Mouse (Mus musculus): ENCODE measurements around the gene 2010111I01Rik.

- TF ChIP-seq ZKSCAN1 (IDR thresholded peaks at IDR 0.05; ENCODE audit: low read depth, low read length) (no peak), MEF2A (IDR thresholded peaks at IDR 0.05; ENCODE audit: extremely low read depth, insufficient replicate concordance, low read depth, low read length, poor library complexity, severe bottlenecking) (no peak), MAZ (IDR thresholded peaks at IDR 0.05; ENCODE audit: low read depth, low read length) (no peak), POLR2A (IDR thresholded peaks at IDR 0.05; ENCODE audit: control insufficient read depth in 1 of 2, insufficient read depth in 1 of 2, low read depth in 1 of 2, low read length in 2 of 2, poor library complexity in 1 of 2) (no peak), TCF12 (IDR thresholded peaks at IDR 0.05; ENCODE audit: low read depth, low read length) (no peak), CTCF (IDR thresholded peaks at IDR 0.05 in 2 of 3, conservative IDR thresholded peaks at IDR 0.05 in 1 of 3; ENCODE audit: control insufficient read depth in 1 of 3, insufficient read depth in 1 of 3, low read depth in 2 of 3, low read length in 3 of 3, poor library complexity in 1 of 3, severe bottlenecking in 1 of 3) (no peak), CHD2 (IDR thresholded peaks at IDR 0.05; ENCODE audit: low read length) (no peak), GABPA (IDR thresholded peaks at IDR 0.05; ENCODE audit: low read depth, low read length) (no peak), ZC3H11A (IDR thresholded peaks at IDR 0.05; ENCODE audit: low read depth, low read length) (no peak)
Measured at GRCm38 (mm10) chr13:63186642-63187041, 221.9 kb downstream of the 2010111I01Rik start.

Measured in MEL (cell line).